Mouse (Mus musculus) brain, embryonic 14.5 days (tissue): Measurements from ENCODE around the gene Cela3b.

Experiments
- CTCF ChIP-seq: fragments of 200-500 bp; IDR thresholded peaks from 2 replicates; pipeline ENCODE4 v1.5.1; 2012; ENCODE audit warnings: inconsistent platforms, mild to moderate bottlenecking, moderate library complexity, borderline replicate concordance; ENCODE audit not compliant: insufficient read depth, insufficient read length; ENCODE audit errors: extremely low read depth
- POLR2A ChIP-seq: fragments of 200-500 bp; IDR thresholded peaks from 2 replicates; pipeline ENCODE4 v1.6.1; 2012; ENCODE audit warnings: mild to moderate bottlenecking, inconsistent platforms, borderline replicate concordance; ENCODE audit not compliant: poor library complexity, insufficient read depth, insufficient read length, severe bottlenecking; ENCODE audit errors: extremely low read depth

GRCm38 (mm10) chr4:137476761-137477237 lies 46.5 kb upstream of the Cela3b start:
- no peak for TF ChIP-seq POLR2A
- no peak for TF ChIP-seq CTCF
